Mouse (Mus musculus): ENCODE measurements at regions not wholly inside any gene's neighbourhood (a gene's known extent, or its start where the extent isn't known, plus 50 kb on each side); places are given as distances from the start of the nearest gene placed in this dataset.

GRCm38 (mm10) chr15:25510060-25510492, 96.5 kb upstream of the Basp1 start:
- Histone ChIP-seq H3K9ac (ENCODE audit: low read length) (no peak overlapping the region), H3K4me2 (ENCODE audit: low read depth, low read length) (no peak overlapping the region), H3K36me3 (ENCODE audit: control insufficient read depth, insufficient read depth, low read length) (no peaks in the 10 kb centered on the region), H3K9me3 (replicated peaks; ENCODE audit: control insufficient read depth, low read length) (no peaks in the 10 kb centered on the region), H3K4me3 (replicated peaks; ENCODE audit: low read length) (no peak overlapping the region), H3K4me1 (ENCODE audit: control insufficient read depth, insufficient read depth, low read length) (peaks cover 8% of the 10 kb centered on the region), H3K27me3 (ENCODE audit: control insufficient read depth, insufficient read depth, low read length) (no peaks in the 10 kb centered on the region), H3K27ac (ENCODE audit: low read length) (no peak overlapping the region)
- WGBS, result 19% methylated on average over 8 of the region's 8 CpGs
- ATAC-seq (ENCODE audit: insufficient read depth, low FRiP score), result no peak

DNA sequence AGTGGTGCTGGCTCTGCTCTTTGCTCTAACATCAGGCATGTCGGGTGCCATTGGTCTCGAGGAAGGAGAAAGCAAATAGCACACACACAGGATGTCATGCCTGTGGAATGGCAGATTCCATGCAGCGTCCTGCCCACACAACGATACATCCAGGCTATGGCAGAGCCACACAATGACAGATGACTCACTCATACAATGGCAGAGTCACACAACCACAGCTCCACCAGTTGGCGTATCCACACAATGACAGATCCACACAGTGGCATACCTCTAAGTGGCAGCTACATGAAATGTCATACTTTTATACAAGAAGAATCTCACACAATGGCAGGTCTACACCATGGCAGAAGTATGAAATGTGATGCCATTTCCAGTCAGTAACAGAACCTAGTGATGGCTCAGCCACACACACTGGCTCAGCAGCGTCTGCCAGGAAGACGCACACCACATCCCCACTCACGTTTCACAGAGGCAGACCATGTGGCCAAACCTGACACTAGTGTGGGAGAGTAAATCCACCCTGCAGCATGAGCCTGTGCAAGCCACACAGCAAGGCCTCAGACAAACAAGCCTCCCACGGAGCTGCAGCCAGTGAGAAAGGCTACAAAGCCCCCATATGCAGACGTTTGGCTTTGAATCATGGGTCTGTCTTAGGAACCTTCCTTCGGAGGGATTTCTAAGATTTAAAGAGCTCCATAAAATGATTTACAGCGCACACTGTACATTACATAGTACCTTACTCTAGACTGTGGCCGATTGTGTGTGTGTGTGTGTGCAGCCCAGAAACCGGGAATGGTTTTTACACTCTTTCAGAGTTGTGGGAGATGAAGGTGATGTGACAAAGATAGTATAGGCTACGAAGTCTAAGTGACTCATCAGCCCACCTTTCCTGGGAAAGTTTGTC, 104.0 kb upstream of the Myo10 start:
- ATAC-seq (ENCODE audit: insufficient read depth, low FRiP score), result no peak
- WGBS, result 71% methylated on average over 15 of the region's 15 CpGs

GRCm38 (mm10) chr15:25524189-25524588, 98.1 kb upstream of the Myo10 start:
- H3K27ac ChIP-seq (ENCODE audit: low read length), result no peak overlapping the region
- H3K27me3 ChIP-seq (ENCODE audit: control insufficient read depth, insufficient read depth, low read length), result no peaks in the 10 kb centered on the region
- no peaks in the 10 kb centered on the region for H3K4me1 ChIP-seq (ENCODE audit: control insufficient read depth, insufficient read depth, low read length)
- no peak for ATAC-seq (ENCODE audit: insufficient read depth, low FRiP score)
- 75% methylated on average over 4 of the region's 4 CpGs for WGBS
- no peaks in the 10 kb centered on the region for H3K9me3 ChIP-seq (replicated peaks; ENCODE audit: control insufficient read depth, low read length)
- H3K4me3 ChIP-seq (replicated peaks; ENCODE audit: low read length), result no peak overlapping the region
- H3K36me3 ChIP-seq (ENCODE audit: control insufficient read depth, insufficient read depth, low read length), result no peaks in the 10 kb centered on the region
- no peak overlapping the region for H3K4me2 ChIP-seq (ENCODE audit: low read depth, low read length)
- H3K9ac ChIP-seq (ENCODE audit: low read length), result no peak overlapping the region

More for the DNA sequence above, 104.0 kb upstream of the Myo10 start:
- no peaks in the 10 kb centered on the region for H3K27me3 ChIP-seq (ENCODE audit: control insufficient read depth, insufficient read depth, low read length)
- H3K9ac ChIP-seq (ENCODE audit: low read length), result no peak overlapping the region
- no peaks in the 10 kb centered on the region for H3K4me1 ChIP-seq (ENCODE audit: control insufficient read depth, insufficient read depth, low read length)
- no peak overlapping the region for H3K27ac ChIP-seq (ENCODE audit: low read length)
- H3K4me3 ChIP-seq (replicated peaks; ENCODE audit: low read length), result no peak overlapping the region
- no peaks in the 10 kb centered on the region for H3K36me3 ChIP-seq (ENCODE audit: control insufficient read depth, insufficient read depth, low read length)
- no peaks in the 10 kb centered on the region for H3K9me3 ChIP-seq (replicated peaks; ENCODE audit: control insufficient read depth, low read length)
- no peak overlapping the region for H3K4me2 ChIP-seq (ENCODE audit: low read depth, low read length)

GRCm38 (mm10) chr15:25525337-25525736, 97.0 kb upstream of the Myo10 start:
- H3K36me3 ChIP-seq (ENCODE audit: control insufficient read depth, insufficient read depth, low read length), result no peaks in the 10 kb centered on the region
- no peak overlapping the region for H3K4me2 ChIP-seq (ENCODE audit: low read depth, low read length)
- H3K9me3 ChIP-seq (replicated peaks; ENCODE audit: control insufficient read depth, low read length), result no peaks in the 10 kb centered on the region
- 71% methylated on average over 7 of the region's 7 CpGs for WGBS
- no peak overlapping the region for H3K9ac ChIP-seq (ENCODE audit: low read length)
- no peak overlapping the region for H3K27ac ChIP-seq (ENCODE audit: low read length)
- H3K4me1 ChIP-seq (ENCODE audit: control insufficient read depth, insufficient read depth, low read length), result no peaks in the 10 kb centered on the region
- no peak overlapping the region for H3K4me3 ChIP-seq (replicated peaks; ENCODE audit: low read length)
- no peaks in the 10 kb centered on the region for H3K27me3 ChIP-seq (ENCODE audit: control insufficient read depth, insufficient read depth, low read length)
- ATAC-seq (ENCODE audit: insufficient read depth, low FRiP score), result no peak

DNA sequence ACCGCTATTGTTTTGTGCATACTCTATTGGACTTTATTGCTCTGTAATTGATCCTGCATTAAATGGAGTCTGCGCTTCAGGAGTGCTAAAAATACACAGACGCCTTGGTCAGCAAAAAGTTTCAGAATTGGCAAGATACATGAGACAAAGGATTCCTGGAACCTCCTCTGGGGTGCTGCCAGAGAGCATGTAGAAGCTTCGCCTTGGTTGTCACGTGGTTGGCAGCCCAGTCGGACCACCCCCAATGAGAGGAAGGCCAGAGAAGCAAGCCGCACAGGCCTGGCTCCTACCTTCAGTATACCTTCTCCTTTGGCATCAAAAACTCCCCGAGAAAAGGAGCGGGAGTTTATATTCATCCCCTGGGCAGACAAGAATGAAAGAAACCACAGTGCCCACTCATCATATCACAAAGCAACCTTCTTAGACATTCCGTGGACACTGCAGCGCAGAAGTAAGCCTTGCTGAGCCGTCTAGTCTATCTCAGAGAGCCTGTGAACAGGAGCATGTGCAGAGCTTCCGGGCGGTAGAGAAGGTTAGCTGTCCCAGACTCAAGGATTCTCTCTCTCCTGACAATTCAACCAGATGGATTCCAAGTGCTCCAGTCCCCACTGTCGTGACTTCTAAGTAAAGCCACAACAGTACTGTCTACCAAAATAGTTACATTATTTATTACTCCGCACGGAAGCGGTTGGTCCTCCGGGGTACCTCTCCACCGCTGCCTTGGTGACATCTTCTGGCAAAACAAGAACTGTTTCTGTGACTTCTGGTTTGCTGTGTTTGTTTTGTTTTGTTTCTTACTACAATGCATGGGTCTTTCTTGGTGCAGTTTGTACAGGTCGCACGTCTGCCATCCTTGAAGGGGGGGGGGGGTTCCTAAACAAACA, 85.6 kb upstream of the Myo10 start:
- Histone ChIP-seq H3K4me3 (replicated peaks; ENCODE audit: low read length) (no peak overlapping the region), H3K27ac (ENCODE audit: low read length) (no peak overlapping the region), H3K36me3 (ENCODE audit: control insufficient read depth, insufficient read depth, low read length) (no peaks in the 10 kb centered on the region), H3K9me3 (replicated peaks; ENCODE audit: control insufficient read depth, low read length) (no peaks in the 10 kb centered on the region), H3K9ac (ENCODE audit: low read length) (no peak overlapping the region), H3K27me3 (ENCODE audit: control insufficient read depth, insufficient read depth, low read length) (no peaks in the 10 kb centered on the region), H3K4me1 (ENCODE audit: control insufficient read depth, insufficient read depth, low read length) (peaks cover 4% of the 10 kb centered on the region; the same call in 1 of the 2 replicates), H3K4me2 (ENCODE audit: low read depth, low read length) (no peak overlapping the region)
- WGBS, result 70% methylated on average over 22 of the region's 22 CpGs
- ATAC-seq (ENCODE audit: insufficient read depth, low FRiP score), result peak; percentile 63; the same call in 1 of the 2 replicates

- no peak overlapping the region for H3K4me2 ChIP-seq (ENCODE audit: low read depth, low read length)
- no peaks in the 10 kb centered on the region for H3K27me3 ChIP-seq (ENCODE audit: control insufficient read depth, insufficient read depth, low read length)
- peaks cover 4% of the 10 kb centered on the region; the same call in 1 of the 2 replicates for H3K4me1 ChIP-seq (ENCODE audit: control insufficient read depth, insufficient read depth, low read length)
- H3K9me3 ChIP-seq (replicated peaks; ENCODE audit: control insufficient read depth, low read length), result no peaks in the 10 kb centered on the region
- 57% methylated on average over 20 of the region's 20 CpGs for WGBS
- no peak overlapping the region for H3K27ac ChIP-seq (ENCODE audit: low read length)
- no peak overlapping the region for H3K4me3 ChIP-seq (replicated peaks; ENCODE audit: low read length)
- no peak overlapping the region for H3K9ac ChIP-seq (ENCODE audit: low read length)
- H3K36me3 ChIP-seq (ENCODE audit: control insufficient read depth, insufficient read depth, low read length), result no peaks in the 10 kb centered on the region
- ATAC-seq (ENCODE audit: insufficient read depth, low FRiP score), result no peak
These were observed 82.8 kb upstream of the Myo10 start for GRCm38 (mm10) chr15:25539344-25540176.

DNA sequence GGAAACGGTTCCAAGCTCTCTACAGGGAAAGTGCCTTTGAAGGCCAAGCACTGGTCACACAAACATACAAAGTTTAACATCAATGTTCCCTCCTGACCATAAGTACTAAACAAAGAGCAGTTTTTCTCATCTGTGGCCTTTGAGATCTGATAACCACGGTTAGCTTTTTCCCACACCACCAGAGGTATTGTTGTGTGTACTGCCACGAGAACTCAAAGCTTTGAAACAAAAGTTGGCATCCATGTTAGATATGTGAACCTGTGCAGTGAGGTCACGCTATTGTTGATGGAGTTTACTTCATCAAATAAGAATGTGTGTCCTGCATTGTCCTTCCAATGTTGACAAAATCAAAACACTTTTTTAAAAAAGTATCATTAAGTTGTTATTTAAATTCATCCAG, 79.9 kb upstream of the Myo10 start:
- 72% methylated on average over 4 of the region's 4 CpGs for WGBS
- Histone ChIP-seq H3K27ac (ENCODE audit: low read length) (no peak overlapping the region), H3K4me1 (ENCODE audit: control insufficient read depth, insufficient read depth, low read length) (no peaks in the 10 kb centered on the region; the same call in 1 of the 2 replicates)

GRCm38 (mm10) chr15:25546185-25546584, 76.1 kb upstream of the Myo10 start:
- H3K9me3 ChIP-seq (replicated peaks; ENCODE audit: control insufficient read depth, low read length), result no peaks in the 10 kb centered on the region
- H3K4me2 ChIP-seq (ENCODE audit: low read depth, low read length), result no peak overlapping the region
- no peaks in the 10 kb centered on the region for H3K4me1 ChIP-seq (ENCODE audit: control insufficient read depth, insufficient read depth, low read length)
- H3K27ac ChIP-seq (ENCODE audit: low read length), result no peak overlapping the region
- ATAC-seq (ENCODE audit: insufficient read depth, low FRiP score), result no peak
- H3K9ac ChIP-seq (ENCODE audit: low read length), result no peak overlapping the region
- H3K36me3 ChIP-seq (ENCODE audit: control insufficient read depth, insufficient read depth, low read length), result no peaks in the 10 kb centered on the region
- WGBS, result 28% methylated on average over 4 of the region's 4 CpGs
- H3K4me3 ChIP-seq (replicated peaks; ENCODE audit: low read length), result no peak overlapping the region
- H3K27me3 ChIP-seq (ENCODE audit: control insufficient read depth, insufficient read depth, low read length), result no peaks in the 10 kb centered on the region

More for the DNA sequence above, 79.9 kb upstream of the Myo10 start:
- Histone ChIP-seq H3K9me3 (replicated peaks; ENCODE audit: control insufficient read depth, low read length) (no peaks in the 10 kb centered on the region), H3K27me3 (ENCODE audit: control insufficient read depth, insufficient read depth, low read length) (no peaks in the 10 kb centered on the region), H3K9ac (ENCODE audit: low read length) (no peak overlapping the region), H3K36me3 (ENCODE audit: control insufficient read depth, insufficient read depth, low read length) (no peaks in the 10 kb centered on the region), H3K4me2 (ENCODE audit: low read depth, low read length) (no peak overlapping the region), H3K4me3 (replicated peaks; ENCODE audit: low read length) (no peak overlapping the region)
- no peak for ATAC-seq (ENCODE audit: insufficient read depth, low FRiP score)

Data from stomach, embryonic 16.5 days (tissue).